Mouse (Mus musculus): Measurements from ENCODE around the gene Bcl9l. TPM values are rescaled to one million over a fixed set of nuclear protein-coding genes. Genes with fewer than 3 reads are reported as not detected.
A peak's percentile ranks its signal among the peaks of the same experiment; 100 is the strongest.

Bcl9l gene
- polyA plus RNA-seq, 1 experiment from 2014 or later: 12.4 TPM

DNA sequence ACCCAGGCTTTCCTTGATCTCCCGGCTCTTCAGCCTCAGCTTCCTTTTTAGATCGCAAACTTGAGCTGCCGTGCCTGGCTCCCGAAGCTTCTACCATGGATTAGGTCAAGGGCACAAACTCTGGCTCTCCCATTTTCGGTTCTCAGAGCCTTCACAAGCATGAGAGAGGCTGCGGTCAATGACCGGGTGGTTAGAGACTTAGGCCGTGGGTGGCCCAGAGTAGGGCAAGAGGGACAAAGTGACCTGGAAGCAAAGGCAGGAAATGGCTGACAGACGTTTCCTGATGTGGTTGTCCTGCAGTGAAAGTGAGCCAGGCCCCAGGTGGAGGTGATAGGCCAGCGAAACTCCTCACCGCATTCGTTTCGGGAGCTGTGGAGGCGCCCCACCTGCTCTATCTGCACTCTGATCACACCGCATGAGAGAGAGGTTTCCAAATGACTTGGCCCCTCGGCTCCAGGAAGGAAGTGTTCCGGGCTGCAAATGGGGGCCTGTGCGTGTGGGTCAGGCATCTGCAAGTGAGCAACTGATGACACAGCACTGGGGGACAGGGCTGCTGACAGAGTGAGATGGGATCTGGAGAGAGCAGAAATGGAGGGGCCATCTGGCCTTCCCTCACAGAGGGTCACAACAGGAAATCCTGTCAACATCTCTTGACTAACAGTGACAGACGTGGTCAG, 55.1 kb downstream of the Bcl9l start:
- WGBS: 40% methylated on average over 19 of the region's 19 CpGs
- Histone ChIP-seq H3K27ac (ENCODE audit: low read length) (no peak overlapping the region), H3K4me2 (replicated peaks; ENCODE audit: low read depth, low read length) (0 out of 2 replicates have a peak overlapping the region, but pooled peaks have one; percentile 3)

DNA sequence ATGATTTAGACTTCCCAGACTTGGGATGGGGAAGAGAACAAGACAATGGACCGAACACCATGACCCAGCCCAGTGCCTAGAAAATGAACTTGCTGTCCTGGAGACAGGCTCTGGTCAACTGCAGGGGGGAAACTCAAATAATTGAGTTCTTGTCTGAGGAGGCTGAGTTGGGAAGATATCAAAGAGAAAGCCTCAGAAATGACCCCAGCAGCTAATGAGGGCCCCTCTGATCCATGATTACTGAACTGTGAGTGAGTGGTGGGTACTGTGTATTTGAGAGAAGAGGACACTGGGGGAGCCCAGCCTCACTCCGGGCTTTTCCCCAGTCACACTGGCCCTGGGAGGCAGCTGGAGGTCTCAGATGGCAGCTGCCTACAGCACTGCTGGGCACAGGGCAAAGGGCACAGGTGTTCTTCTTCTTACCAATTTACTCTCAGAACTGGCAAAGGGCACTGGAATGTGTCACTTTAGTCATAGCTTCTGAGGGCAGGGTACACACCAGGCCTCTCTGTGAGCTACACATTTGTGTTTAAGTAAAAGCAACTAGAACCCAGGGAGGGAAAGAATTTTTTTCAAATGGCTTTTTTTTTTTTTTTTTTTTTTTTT, 57.3 kb downstream of the Bcl9l start:
- Histone ChIP-seq H3K4me3 (ENCODE audit: low read length) (no peak overlapping the region), H3K9ac (replicated peaks; ENCODE audit: low read length) (no peak overlapping the region), H3K4me1 (ENCODE audit: insufficient read depth, low read length) (peaks cover 11% of the 10 kb centered on the region), H3K36me3 (ENCODE audit: insufficient read depth, low read length) (no peaks in the 10 kb centered on the region), H3K27me3 (ENCODE audit: insufficient read depth, low read length) (no peaks in the 10 kb centered on the region), H3K27ac (ENCODE audit: low read length) (no peak overlapping the region), H3K4me2 (replicated peaks; ENCODE audit: low read depth, low read length) (no peak overlapping the region), H3K9me3 (ENCODE audit: low read length) (0 out of 2 replicates have a peak, but pooled peaks cover 2% of the 10 kb centered on the region)
- 48% methylated on average over 2 of the region's 2 CpGs for WGBS
- ATAC-seq (ENCODE audit: low FRiP score, low TSS enrichment): peak; percentile 15; the same call in 1 of the 2 replicates

More for the DNA sequence above, 55.1 kb downstream of the Bcl9l start:
- Histone ChIP-seq H3K27me3 (ENCODE audit: insufficient read depth, low read length) (no peaks in the 10 kb centered on the region), H3K9me3 (ENCODE audit: low read length) (no peaks in the 10 kb centered on the region), H3K4me1 (ENCODE audit: insufficient read depth, low read length) (peaks cover 11% of the 10 kb centered on the region), H3K9ac (replicated peaks; ENCODE audit: low read length) (no peak overlapping the region), H3K4me3 (ENCODE audit: low read length) (no peak overlapping the region), H3K36me3 (ENCODE audit: insufficient read depth, low read length) (no peaks in the 10 kb centered on the region)
- 0 out of 2 replicates have a peak, but pooled peaks have one; percentile 31 for ATAC-seq (ENCODE audit: low FRiP score, low TSS enrichment)

DNA sequence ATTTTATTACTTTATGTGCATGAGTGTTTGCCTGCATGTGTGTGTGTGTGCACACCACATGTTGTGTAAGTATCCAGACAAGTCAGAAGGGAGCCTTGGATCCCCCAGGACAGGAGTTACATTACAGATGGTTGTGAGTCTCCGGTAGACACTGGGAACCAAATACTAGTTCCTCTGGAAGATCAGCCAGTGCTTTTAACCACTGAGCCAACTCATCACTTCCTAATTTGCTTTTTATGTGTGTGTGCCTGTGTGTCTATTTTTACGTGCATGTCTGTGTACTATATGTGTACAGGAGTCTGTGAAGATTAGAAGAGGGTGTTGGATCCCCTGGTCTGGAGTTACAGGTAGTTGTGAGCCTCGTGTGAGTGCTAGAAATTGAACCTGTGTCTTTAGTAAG, 58.1 kb downstream of the Bcl9l start:
- WGBS: 84% methylated on average over 3 of the region's 3 CpGs

DNA sequence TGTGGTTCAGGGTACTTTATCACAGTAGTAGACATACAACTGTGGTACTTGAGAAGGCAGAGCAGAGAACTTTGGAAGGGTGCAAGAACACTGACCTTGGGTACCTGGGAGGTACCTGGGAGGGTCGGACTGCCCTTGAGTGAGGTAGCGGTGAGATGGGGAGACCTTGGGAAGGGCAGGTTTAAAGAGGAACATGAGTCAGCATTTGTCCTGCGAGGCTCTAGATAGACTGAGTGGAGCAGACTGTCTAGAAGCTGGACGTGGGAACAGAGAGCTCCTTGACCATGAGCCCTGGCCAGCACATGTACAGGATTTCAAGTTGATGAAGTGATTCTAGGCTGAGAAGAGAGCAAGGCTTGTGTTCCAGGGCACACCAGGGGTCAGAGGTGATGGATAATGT, 59.7 kb downstream of the Bcl9l start:
- H3K27ac ChIP-seq (ENCODE audit: low read length): no peak overlapping the region
- H3K4me1 ChIP-seq (ENCODE audit: insufficient read depth, low read length): peaks cover 7% of the 10 kb centered on the region
- no peak overlapping the region for H3K9ac ChIP-seq (replicated peaks; ENCODE audit: low read length)
- no peaks in the 10 kb centered on the region for H3K36me3 ChIP-seq (ENCODE audit: insufficient read depth, low read length)
- H3K27me3 ChIP-seq (ENCODE audit: insufficient read depth, low read length): no peaks in the 10 kb centered on the region
- no peak for ATAC-seq (ENCODE audit: low FRiP score, low TSS enrichment)
- WGBS: 75% methylated on average over 4 of the region's 4 CpGs
- no peak overlapping the region for H3K4me3 ChIP-seq (ENCODE audit: low read length)
- 0 out of 2 replicates have a peak, but pooled peaks cover 2% of the 10 kb centered on the region for H3K9me3 ChIP-seq (ENCODE audit: low read length)
- no peak overlapping the region for H3K4me2 ChIP-seq (replicated peaks; ENCODE audit: low read depth, low read length)

More for the DNA sequence above, 58.1 kb downstream of the Bcl9l start:
- no peak overlapping the region for H3K27ac ChIP-seq (ENCODE audit: low read length)
- peaks cover 11% of the 10 kb centered on the region for H3K4me1 ChIP-seq (ENCODE audit: insufficient read depth, low read length)
- H3K9ac ChIP-seq (replicated peaks; ENCODE audit: low read length): no peak overlapping the region
- H3K36me3 ChIP-seq (ENCODE audit: insufficient read depth, low read length): no peaks in the 10 kb centered on the region
- H3K27me3 ChIP-seq (ENCODE audit: insufficient read depth, low read length): no peaks in the 10 kb centered on the region
- no peak for ATAC-seq (ENCODE audit: low FRiP score, low TSS enrichment)
- H3K9me3 ChIP-seq (ENCODE audit: low read length): 0 out of 2 replicates have a peak, but pooled peaks cover 2% of the 10 kb centered on the region
- H3K4me2 ChIP-seq (replicated peaks; ENCODE audit: low read depth, low read length): no peak overlapping the region
- no peak overlapping the region for H3K4me3 ChIP-seq (ENCODE audit: low read length)

DNA sequence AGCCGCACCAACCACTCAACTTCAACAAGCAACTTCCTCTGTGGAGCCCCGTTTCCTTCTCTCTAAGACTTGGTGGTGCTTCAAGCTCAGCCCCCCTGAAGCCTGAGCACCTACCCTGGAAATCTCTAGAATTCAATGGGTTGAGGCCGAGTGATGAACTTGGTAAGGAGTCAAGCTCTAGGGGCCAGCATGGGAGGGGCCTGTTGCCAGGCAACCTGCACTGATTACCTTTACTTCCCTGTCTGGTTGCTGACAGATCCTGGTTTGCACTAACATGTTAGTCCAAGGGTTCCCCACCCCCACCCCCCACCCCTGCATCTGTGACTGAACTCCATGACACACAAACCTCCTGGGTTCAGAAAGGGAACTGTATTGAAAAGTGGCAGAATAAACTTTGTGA, 62.4 kb downstream of the Bcl9l start:
- H3K4me3 ChIP-seq (ENCODE audit: low read length): no peak overlapping the region
- no peak for ATAC-seq (ENCODE audit: low FRiP score, low TSS enrichment)
- no peaks in the 10 kb centered on the region for H3K27me3 ChIP-seq (ENCODE audit: insufficient read depth, low read length)
- H3K27ac ChIP-seq (ENCODE audit: low read length): no peak overlapping the region
- no peaks in the 10 kb centered on the region for H3K36me3 ChIP-seq (ENCODE audit: insufficient read depth, low read length)
- no peak overlapping the region for H3K4me2 ChIP-seq (replicated peaks; ENCODE audit: low read depth, low read length)
- no peak overlapping the region for H3K9ac ChIP-seq (replicated peaks; ENCODE audit: low read length)
- H3K4me1 ChIP-seq (ENCODE audit: insufficient read depth, low read length): no peaks in the 10 kb centered on the region
- 74% methylated on average over 3 of the region's 3 CpGs for WGBS
- H3K9me3 ChIP-seq (ENCODE audit: low read length): 0 out of 2 replicates have a peak, but pooled peaks cover 2% of the 10 kb centered on the region

DNA sequence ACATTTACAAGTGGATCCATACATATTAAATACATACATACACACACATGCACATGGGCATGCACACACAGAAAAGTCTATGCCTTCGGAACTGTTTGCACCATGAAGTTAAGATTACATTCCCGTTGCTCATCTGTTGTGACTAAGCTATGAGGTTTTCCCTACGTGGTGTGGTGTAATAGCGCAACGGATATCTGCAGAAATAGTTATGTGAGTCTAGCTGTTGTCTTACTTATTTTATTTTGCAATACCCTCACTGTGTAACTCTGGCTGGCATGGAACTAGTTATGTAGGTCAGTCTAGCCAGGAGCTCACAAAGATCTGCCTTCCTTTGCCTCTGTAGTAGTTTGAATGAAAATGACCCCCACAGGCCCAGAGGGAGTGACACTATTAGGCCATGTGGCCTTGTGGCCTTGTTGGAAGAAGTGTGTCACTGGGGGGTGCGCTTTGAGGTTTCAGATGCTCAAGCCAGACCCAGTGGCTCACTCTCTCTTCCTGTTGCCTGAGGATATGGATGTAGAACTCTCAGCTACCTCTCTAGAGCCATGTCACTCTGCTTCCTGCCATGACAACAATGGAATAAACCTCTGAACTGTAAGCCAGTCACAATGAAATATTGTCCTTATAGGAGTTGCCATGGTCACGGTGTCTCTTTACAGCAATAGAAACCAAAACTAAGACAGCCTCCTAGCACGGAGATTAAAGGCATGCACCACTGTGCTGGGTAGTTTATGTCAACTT, 66.0 kb downstream of the Bcl9l start:
- Histone ChIP-seq H3K27ac (ENCODE audit: low read length) (no peak overlapping the region), H3K36me3 (ENCODE audit: insufficient read depth, low read length) (no peaks in the 10 kb centered on the region)
- ATAC-seq (ENCODE audit: low FRiP score, low TSS enrichment): no peak

DNA sequence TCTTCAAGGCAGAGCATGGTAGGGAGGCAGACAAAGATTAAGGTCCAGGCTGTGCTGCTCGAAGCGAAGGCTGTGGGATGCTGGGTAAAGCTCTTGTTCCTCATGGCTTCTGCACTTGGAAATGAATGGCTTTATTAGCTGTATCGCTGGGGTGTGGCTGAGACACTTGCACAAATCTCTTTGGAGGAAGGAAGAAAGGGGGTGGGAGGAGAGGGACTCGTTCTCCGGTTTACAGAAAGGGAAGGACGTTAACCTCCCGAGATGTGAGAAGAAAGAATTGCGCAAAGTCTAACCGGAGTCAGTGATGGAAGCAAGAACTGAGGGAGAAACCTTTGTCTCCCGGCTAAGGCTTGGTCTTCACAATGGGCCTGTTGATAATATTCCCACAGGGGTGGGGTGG, 68.5 kb downstream of the Bcl9l start:
- WGBS: 86% methylated on average over 10 of the region's 10 CpGs
- no peak overlapping the region for H3K27ac ChIP-seq (ENCODE audit: low read length)
- no peaks in the 10 kb centered on the region for H3K4me1 ChIP-seq (ENCODE audit: insufficient read depth, low read length)
- H3K4me2 ChIP-seq (replicated peaks; ENCODE audit: low read depth, low read length): no peak overlapping the region
- no peak for ATAC-seq (ENCODE audit: low FRiP score, low TSS enrichment)
- H3K9me3 ChIP-seq (ENCODE audit: low read length): no peaks in the 10 kb centered on the region
- H3K36me3 ChIP-seq (ENCODE audit: insufficient read depth, low read length): no peaks in the 10 kb centered on the region
- H3K4me3 ChIP-seq (ENCODE audit: low read length): no peak overlapping the region
- H3K9ac ChIP-seq (replicated peaks; ENCODE audit: low read length): no peak overlapping the region
- no peaks in the 10 kb centered on the region for H3K27me3 ChIP-seq (ENCODE audit: insufficient read depth, low read length)

More for the DNA sequence above, 66.0 kb downstream of the Bcl9l start:
- H3K4me1 ChIP-seq (ENCODE audit: insufficient read depth, low read length): no peaks in the 10 kb centered on the region
- no peaks in the 10 kb centered on the region for H3K27me3 ChIP-seq (ENCODE audit: insufficient read depth, low read length)
- H3K4me3 ChIP-seq (ENCODE audit: low read length): no peak overlapping the region
- WGBS: 88% methylated on average over 8 of the region's 8 CpGs
- H3K9ac ChIP-seq (replicated peaks; ENCODE audit: low read length): no peak overlapping the region
- 0 out of 2 replicates have a peak, but pooled peaks cover 2% of the 10 kb centered on the region for H3K9me3 ChIP-seq (ENCODE audit: low read length)
- H3K4me2 ChIP-seq (replicated peaks; ENCODE audit: low read depth, low read length): no peak overlapping the region

DNA sequence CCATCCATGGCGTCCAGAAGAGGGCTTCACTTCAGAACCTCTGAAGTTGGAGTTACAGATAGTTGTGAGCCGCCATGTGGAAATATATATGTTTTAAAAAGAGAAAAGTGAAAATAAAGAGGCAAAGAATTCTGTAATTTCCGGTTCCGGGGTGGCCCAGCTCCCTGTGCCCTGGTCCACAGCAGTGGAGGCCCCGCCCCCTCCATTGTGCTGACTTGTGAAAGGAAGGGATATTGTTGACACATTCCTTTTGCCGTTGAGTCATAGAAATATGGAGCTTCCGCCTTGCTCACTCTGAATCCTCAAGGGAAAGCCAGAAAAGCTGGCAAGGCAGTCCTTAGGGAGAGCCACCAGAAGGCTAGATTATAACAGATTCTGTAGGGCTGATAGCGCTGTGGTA, 69.5 kb downstream of the Bcl9l start:
- Histone ChIP-seq H3K4me3 (ENCODE audit: low read length) (no peak overlapping the region), H3K27me3 (ENCODE audit: insufficient read depth, low read length) (no peaks in the 10 kb centered on the region), H3K9me3 (ENCODE audit: low read length) (no peaks in the 10 kb centered on the region), H3K27ac (ENCODE audit: low read length) (no peak overlapping the region), H3K9ac (replicated peaks; ENCODE audit: low read length) (no peak overlapping the region), H3K36me3 (ENCODE audit: insufficient read depth, low read length) (no peaks in the 10 kb centered on the region), H3K4me1 (ENCODE audit: insufficient read depth, low read length) (no peaks in the 10 kb centered on the region), H3K4me2 (replicated peaks; ENCODE audit: low read depth, low read length) (no peak overlapping the region)
- 82% methylated on average over 8 of the region's 8 CpGs for WGBS
- no peak for ATAC-seq (ENCODE audit: low FRiP score, low TSS enrichment)

Measured in kidney, embryonic 16.5 days (tissue).